Mouse (Mus musculus): ENCODE results near the gene Cybrd1.

- TF ChIP-seq CTCF (conservative IDR thresholded peaks at IDR 0.05; ENCODE audit: low read length), result no peak
- TF ChIP-seq POU5F1 (IDR thresholded peaks at IDR 0.05; ENCODE audit: borderline replicate concordance, low read length), result no peak
- no peak for TF ChIP-seq NANOG (IDR thresholded peaks at IDR 0.05; ENCODE audit: borderline replicate concordance, low read length)
Observed at GRCm38 (mm10) chr2:71107225-71107624, 10.5 kb upstream of the Cybrd1 start.
